Mouse (Mus musculus): ENCODE results near the gene Hapln4.

GRCm38 (mm10) chr8:70110451-70110850 is 27.2 kb downstream of the Hapln4 start:
- TF ChIP-seq CTCF (IDR thresholded peaks at IDR 0.05; ENCODE audit: borderline replicate concordance, extremely low read depth, insufficient read depth, insufficient read length) (no peak), POLR2A (IDR thresholded peaks at IDR 0.05; ENCODE audit: borderline replicate concordance, extremely low read depth, insufficient read depth, insufficient read length, poor library complexity, severe bottlenecking) (no peak)
